Mouse (Mus musculus) bone marrow, adult 2 months (tissue): Measurements from ENCODE around the gene Nek7.

Source experiments
- CTCF ChIP-seq: fragments of 200-500 bp; IDR thresholded peaks from 2 replicates; pipeline ENCODE4 v1.5.1; 2011; ENCODE audit warnings: low read length, control low read depth; ENCODE audit not compliant: control insufficient read depth, insufficient read depth
- POLR2A ChIP-seq: fragments of 200-500 bp; IDR thresholded peaks from 2 replicates; pipeline ENCODE4 v1.6.1; 2011; ENCODE audit warnings: low read depth, mild to moderate bottlenecking, control low read depth, low read length, borderline replicate concordance; ENCODE audit not compliant: control insufficient read depth

DNA sequence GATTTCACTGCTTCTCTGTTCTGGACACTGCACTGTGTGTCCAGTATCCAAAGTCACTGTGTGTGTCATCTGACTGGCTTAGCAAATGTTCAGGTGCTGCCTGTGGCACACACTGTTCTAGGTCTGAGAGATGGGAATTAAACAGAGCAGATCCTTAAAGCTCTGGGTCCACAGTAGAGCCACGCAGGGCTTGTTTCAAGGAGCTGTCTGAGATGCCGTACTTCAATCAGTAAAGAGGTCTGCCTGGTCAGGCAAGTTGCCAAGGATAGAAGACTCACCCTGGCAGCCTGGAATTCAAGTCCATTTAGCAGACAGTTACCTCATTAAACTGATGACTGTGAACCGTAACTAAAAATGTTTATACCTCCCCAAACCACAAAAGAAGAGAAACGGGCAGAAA, 112.9 kb downstream of the Nek7 start:
- TF ChIP-seq CTCF (no peak), POLR2A (no peak)
